Mouse (Mus musculus) ES-E14 (cell line): ENCODE measurements around the gene Thop1.

Source experiments
- CHD2 ChIP-seq: IDR thresholded peaks from 2 replicates; pipeline ENCODE4 v1.6.1; 2014; ENCODE audit warnings: mild to moderate bottlenecking, low read depth, low read length, inconsistent platforms
- HCFC1 ChIP-seq: IDR thresholded peaks from 2 replicates; pipeline ENCODE4 v1.6.1; 2012; ENCODE audit warnings: low read length, inconsistent platforms, borderline replicate concordance; ENCODE audit not compliant: insufficient read depth
- ZC3H11A ChIP-seq: IDR thresholded peaks from 2 replicates; pipeline ENCODE4 v1.6.1; 2012; ENCODE audit warnings: low read depth, mild to moderate bottlenecking, inconsistent platforms, low read length, borderline replicate concordance
- ZNF384 ChIP-seq: IDR thresholded peaks from 2 replicates; pipeline ENCODE4 v1.6.1; 2012; ENCODE audit warnings: low read depth, low read length, inconsistent platforms

DNA sequence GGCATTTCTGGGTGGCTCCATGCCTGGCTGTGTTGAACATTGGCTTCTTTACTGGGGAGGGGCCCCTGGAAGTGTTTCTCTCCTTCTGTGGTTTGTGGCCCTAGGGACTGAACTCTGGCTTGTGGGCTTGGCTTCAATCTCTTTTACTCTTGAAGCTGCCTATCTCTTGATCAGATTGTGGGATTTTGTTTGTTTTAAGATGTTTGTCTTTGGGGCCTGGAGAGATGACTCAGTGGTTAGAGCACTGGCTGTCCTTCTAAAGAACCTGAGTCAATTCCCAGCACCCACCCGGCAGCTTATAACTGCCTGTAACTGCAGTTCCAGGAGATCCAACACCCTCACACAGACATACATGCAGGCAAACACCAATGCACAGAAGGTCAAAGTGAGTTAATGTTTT lies 6.5 kb downstream of the Thop1 start:
- TF ChIP-seq ZC3H11A = no peak
- TF ChIP-seq ZNF384 = no peak
- TF ChIP-seq HCFC1 = no peak
- no peak for TF ChIP-seq CHD2
